Mouse (Mus musculus) cerebral cortex, adult 2 months (tissue): Measurements from ENCODE around the gene Siva1.

Source experiments
- WGBS: fragments of 180-500 bp; shearing (Covaris S2); methylation state at CpG from one replicate; pipeline ENCODE4 v1.1.7; 2018; 5-methylcytosine and 5-hydroxymethylcytosine counted together

Siva1 gene

DNA sequence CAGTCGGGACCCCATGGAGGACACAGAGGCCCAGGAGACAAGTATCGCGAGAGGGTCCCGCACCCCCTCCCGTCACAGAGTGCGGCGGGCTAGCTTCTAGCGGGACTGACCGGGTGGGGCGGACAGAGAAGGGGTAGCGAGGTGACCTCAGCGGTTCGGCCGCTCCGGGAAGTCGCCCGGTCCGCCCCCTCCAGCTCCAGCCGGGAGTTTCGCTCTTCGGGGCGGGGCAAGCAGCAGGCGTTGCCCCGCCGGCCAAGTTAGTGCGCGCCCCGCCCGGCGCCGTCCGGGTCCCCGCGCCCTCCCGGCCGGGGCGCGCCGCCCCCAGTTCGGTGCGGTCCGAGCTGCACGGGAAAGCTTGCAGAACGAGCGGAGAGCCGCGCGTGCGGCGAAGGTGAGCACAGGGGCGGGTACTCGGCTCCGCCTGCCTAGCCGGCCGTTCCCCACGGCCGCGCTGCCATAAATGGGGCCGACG lies 34.1 kb downstream of the Siva1 start, which contains the start of gene Zbtb42:
TSS of gene Zbtb42 (plus strand) at position 274 of the 472 bp plus-strand sequence.
- under 1% methylated on average over 60 of the region's 60 CpGs for WGBS

DNA sequence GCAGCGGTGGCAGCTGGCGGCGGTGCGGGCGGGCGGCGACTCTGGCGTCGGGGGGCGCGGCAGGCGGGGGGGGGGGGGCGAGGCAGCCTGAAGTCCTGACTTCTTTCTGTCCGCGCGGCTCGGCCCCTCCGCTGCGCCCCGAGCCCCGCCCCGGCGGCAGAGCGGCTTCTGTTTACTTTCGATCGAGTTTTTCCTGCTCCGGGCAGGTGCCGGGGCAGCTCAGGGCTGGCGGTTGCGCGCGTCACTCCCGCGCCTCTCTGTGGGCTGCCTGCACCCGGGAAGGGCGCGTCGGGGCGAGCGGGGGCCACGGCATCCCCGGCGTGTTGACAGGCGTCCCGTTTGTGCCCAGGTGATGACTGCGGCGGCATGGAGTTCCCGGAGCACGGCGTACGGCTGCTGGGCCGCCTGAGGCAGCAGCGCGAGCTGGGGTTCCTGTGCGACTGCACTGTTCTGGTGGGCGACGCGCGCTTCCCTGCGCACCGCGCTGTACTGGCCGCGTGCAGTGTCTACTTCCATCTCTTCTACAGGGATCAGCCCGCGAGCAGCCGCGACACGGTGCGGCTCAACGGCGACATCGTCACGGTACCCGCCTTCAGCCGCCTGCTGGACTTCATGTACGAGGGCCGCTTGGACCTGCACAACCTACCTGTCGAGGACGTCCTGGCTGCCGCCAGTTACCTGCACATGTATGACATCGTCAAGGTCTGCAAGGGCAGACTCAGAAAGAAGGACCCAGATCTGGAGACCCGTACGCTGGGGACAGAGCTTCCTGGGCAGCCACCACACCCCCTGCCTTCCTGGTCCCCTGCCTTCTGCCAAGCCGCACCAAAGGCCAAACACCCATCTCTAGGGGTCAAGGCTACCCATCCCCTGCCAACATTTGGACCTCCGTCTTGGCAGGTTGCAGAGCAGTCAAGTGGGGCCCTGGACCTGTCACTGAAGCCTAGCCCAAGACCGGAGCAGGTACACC lies 34.8 kb downstream of the Siva1 start:
- 6% methylated on average over 77 of the region's 87 CpGs for WGBS

DNA sequence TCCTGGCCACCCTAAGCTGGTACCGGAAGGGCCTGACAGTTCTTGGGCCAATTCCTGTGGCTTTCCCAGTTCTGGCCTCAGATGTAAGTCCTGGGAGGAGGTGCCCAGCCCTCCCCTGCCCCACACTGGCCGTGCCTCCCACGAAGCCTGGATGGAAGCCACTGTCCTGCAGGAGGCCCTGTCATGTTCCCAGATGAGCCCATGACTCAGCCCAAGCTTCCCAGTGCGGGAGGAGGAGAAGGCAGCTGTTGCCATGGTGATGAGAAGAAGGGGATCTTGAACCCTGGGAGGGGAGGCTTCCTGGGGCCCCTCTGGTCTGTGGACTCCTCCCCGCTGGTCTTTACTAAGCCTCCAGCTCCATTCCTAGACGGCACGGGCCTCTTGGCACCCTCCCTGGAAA lies 38.9 kb downstream of the Siva1 start:
- WGBS: 36% methylated on average over 7 of the region's 7 CpGs

DNA sequence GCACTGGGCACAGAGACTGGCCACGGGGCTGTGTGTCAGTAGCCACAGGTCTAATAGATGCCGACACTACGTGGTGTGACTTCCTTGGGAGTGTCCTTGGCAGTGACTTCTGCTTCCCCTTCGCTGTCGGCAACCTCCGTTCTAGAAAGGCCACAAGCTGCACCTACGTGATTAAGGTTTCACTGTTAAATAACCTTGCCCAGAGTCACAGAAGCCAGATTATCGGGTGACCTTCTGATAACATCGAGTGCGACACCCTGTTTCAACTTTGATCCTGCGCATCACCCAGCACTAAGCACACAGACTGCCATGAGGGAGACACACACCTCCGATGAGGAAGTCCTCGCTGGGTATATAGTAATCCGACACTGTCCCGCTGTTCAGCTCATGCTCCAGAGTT lies 44.0 kb downstream of the Siva1 start:
- WGBS: 68% methylated on average over 15 of the region's 15 CpGs

DNA sequence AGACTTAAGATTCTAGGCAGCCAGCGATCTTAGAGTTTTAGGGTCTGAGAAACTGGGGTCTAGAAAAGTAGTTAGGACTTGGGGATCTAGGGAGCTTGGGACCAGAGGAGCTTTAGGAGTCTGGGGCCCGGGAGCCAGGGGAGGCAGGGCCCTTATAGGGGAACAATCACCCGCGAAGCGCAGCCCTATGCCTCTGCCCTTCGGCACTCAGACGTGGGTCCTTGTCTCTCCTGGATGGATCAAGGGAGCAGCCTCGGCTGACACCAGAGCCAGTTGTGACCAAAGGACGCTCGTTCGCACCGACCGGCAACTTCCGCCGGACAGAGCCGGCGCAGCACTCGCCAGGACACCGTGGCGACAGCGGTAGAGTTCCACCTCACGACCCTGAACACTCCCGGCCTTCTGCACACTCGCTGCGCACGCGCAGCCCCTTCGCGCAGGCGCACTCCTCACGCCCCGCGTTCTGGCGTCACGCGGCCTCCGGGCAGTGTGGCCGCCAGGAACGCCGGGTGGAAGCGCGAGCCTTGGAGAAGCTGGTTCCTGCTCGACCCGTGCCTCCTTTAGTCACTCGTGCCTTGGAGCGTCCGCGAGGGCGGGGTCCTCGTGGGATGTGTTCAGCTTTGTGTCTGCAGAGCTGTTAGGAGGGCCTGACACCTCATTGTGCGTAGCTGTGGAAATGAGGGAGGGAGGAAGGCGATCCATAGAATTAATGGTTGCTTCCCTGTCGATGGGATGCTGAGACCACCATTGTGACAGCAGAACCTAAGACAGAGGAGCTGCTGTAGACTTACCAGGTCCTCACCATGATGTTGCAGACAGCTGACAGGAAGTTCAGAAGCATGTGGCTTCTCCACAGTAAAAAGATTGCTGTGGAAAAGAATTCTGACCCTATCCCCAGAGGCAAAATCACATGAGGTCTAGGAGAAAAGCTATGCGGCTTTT lies 49.0 kb downstream of the Siva1 start:
- WGBS: 2% methylated on average over 54 of the region's 54 CpGs

DNA sequence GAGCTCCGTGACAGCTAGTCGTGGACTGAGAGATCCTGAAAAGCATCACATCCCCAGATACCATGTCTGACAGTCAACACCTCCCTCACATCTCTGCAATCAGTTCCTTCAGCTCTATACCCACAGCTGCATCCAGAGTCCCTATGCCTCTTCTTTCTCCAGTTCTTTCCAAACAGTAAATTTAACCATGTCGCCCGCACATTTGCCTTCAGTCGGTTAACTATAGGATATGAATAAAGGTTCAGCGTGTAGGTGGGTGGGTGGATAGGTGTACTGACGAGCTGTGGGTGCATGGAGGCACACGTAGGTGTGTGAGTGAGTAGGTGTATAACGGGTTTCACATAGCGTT lies 49.6 kb downstream of the Siva1 start:
- WGBS: 48% methylated on average over 10 of the region's 10 CpGs

DNA sequence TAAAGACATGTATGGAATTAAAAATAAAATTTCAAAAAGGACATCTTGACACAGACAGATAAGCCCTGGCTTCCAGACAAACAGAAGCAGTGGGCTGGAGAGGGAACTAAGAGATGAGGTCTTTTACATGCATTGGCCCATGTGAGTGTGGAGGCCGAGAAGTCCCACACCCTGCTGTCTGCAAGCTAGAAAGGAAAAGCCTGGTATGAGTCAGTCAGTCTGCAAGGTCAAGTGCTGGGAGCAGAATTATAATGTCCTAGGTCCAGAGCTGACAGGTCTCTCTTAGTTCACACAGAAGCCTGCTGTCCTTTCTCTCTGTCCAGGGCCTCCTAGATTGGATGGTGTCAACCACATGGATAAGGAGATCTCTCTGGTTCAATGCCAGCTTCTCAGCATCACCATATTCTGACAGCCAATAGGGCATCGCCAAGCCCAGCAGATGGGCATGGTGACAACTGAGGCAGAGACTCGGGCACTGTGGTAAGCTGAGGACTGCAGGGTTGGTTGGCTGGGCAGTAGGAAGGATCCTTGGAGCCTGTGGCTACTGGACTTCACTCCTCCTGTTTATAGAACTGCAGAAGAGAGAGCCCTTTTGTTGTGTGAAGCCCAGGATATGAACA lies 52.4 kb downstream of the Siva1 start:
- 85% methylated on average over 3 of the region's 3 CpGs for whole genome bisulfite sequencing
